Mouse (Mus musculus): ENCODE measurements around the gene Rbmx.

Gene Rbmx

DNA sequence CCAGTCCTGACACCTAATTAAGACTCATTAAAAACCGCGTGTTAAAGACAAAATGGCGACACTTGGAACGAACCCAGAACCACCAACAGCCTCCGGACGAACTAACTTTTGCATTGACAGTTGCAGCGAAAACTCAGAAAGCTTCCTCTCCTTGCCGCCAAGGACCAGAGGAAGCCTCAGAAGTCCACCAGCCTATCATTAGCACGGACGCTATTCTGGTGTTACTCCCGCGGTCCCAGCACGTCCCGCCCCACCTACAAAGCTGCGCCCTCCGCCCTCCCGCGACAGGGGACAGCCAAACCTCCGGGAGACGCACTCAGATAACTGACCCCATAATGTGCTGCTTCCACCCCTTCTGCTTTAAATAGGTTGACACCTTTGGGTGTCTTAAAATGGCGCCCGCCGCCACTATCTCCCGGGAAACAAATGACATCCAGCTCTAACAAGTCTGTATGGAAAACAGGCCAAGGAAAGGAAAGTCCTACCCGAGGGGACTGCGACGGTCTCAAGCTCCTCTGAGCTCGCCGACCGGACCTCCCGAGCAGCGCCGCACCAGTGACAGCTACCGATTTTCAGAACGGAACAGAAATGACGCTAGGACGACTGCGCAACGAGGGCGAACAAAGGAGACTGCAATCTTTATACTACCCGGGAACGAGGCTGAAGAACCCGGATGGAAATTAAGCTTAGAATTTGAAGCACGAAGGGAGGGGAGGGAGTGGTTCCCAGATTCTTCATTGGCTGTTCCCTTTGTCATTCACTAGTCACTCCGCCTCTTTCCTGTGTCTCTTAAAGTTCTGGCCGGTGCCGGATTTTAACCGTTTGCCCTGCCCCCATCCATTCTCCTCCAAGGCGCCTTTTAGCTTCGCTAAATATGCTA lies at the start of gene Rbmx:
TSS of gene Rbmx (minus strand) at position 670 of the 880 bp plus-strand sequence.
- peak; percentile 79 for DNase-seq (ENCODE audit: extremely low spot score, low read depth, low spot score)

DNA sequence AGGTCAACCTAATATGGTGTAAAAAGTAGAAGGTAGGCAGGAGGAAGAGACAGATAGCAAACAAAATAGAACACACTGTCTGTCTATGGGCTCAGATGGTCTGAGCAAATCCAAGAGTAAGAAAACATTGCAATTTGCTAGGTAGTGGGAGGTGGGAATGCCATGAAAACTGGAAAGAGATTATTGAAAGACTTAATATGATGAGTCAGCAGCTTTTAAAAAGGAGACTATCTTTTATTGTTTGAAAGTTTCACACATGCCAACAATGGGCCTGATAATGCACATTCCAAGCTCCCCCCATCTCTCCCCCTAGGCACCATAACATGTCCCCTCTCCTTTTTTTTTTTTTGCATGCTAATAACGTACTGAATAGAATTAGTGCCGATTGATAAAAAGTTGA lies 41.1 kb upstream of the Rbmx start:
- DNase-seq (ENCODE audit: extremely low spot score, low read depth, low spot score): no peak

DNA sequence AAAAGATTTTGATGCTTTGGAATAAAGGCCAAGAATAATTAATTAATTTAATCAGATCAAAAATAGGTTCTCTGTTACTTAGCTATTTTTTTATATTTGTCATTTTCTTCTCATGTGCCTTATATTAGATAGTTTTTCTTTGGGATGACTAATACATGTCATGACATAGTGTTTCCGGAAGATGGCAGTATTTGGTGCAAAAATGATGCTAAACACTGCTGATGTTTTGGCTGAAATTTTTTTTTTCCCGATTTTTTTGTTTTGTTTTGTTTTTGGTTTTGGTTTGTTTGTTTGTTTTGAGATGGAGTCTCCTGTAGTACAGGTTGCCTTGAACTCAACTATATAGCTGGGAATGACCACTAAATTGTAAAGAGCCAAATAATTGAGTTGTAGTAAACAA lies 38.8 kb upstream of the Rbmx start:
- peak; percentile 3 for DNase-seq (ENCODE audit: extremely low spot score, low read depth, low spot score)

DNA sequence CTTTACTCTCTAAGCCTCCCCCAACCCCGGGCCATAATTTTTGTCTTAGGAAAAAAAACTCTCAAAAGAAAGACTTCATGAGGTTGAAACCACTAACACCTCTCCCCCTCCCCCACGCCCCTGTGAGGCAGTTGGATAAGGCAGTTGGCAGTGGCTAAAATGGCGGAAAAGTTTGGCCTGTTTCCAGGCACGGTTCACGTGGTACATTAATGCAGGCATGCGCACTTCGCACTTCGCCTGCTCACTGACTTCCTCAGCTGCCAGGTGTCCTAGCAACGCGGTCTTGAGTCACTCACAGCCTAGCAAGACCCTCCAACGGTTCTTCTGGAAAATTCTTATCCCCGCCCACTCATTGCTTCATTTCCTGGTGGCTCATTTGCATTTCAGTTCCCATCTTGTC lies 15.9 kb upstream of the Rbmx start, which contains the start of gene Gm364:
TSS of gene Gm364 (plus strand) at position 386 of the 400 bp plus-strand sequence.
- DNase-seq (ENCODE audit: extremely low spot score, low read depth, low spot score): no peak

DNA sequence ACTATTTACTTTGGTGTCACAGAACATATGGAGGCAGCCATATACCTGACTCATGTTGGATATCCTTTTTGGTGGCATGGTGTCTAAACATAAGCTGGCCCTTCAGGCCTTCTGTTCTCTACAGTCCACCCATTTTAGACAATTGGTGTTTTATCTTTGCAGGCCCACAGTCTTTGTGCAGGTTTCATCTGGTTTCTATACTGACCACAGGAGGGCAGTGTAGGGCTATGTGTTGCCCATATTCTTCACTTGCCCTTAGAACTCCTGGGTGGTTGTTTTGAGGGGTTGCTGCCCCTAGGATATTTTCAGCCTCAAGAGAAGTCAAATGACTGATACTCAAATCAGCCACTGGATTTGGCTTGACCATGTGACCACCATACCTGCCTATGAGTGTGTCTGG lies 10.8 kb upstream of the Rbmx start:
- DNase-seq (ENCODE audit: extremely low spot score, low read depth, low spot score): no peak

DNA sequence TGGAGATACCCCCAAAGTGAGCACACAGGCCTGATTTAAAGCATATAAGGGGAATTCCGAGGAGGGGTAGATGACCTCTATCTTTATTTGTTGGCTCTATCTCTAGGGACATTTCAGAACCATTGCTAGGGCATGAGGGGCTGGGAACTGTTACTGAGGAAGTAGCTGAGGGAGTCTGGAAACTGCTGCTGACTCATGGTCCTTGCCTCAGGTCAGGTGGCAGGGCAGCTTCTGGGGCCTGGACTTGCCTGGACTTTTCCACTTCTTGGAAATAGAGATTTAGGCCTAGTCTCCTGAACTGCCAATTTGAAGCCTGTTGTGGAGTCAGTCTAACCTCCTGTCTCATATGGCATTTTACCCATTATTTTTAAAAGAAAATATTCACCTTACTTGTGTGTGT lies 8.6 kb upstream of the Rbmx start:
- no peak for DNase-seq (ENCODE audit: extremely low spot score, low read depth, low spot score)

DNA sequence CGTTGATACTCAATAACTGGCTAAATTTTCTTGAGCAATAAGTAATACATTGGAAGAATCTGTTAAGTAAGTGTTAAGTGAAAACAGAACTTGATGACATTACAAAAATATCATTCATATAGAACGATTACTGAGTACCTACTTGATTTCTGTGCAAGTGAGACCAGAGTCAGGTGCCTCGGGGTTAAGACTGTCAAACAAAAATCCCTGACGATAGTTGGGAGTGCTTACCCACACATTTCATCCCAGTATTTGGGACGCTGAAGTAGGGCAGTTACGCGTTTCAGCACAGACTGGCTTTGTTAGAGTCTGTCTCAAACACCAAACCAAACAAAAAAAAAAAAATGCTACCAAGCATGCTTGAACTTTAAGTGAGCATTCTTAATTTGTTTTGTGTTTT lies 576 bp upstream of the Rbmx start:
- no peak for DNase-seq (ENCODE audit: extremely low spot score, low read depth, low spot score)

- no peak for DNase-seq (ENCODE audit: extremely low spot score, low read depth, low spot score)
Observed at GRCm38 (mm10) chrX:57380915-57381314, 11.9 kb downstream of the Rbmx start.

- DNase-seq (ENCODE audit: extremely low spot score, low read depth, low spot score): no peak
Observed at GRCm38 (mm10) chrX:57378579-57378978, 14.3 kb downstream of the Rbmx start.

DNA sequence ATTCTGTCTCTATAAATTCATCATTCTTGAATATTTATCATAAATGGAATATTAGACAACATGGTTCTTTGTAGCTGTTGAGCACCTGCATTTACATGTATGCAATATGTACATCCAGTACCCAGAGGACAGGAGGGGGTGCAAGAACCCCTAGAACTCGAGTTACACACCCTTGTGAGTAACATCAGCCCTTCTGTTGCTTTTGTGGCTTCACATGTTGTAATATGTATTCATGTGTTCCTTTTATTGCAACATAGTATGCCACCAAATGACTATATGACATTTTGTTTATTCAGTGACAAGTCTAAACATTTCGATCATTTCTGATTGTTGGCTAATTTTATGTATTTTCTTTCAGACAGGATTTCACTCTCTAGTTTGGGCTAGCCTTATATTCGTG lies 15.7 kb downstream of the Rbmx start:
- DNase-seq (ENCODE audit: extremely low spot score, low read depth, low spot score): no peak

GRCm38 (mm10) chrX:57374029-57374428 lies 18.8 kb downstream of the Rbmx start:
- DNase-seq (ENCODE audit: extremely low spot score, low read depth, low spot score): no peak

DNA sequence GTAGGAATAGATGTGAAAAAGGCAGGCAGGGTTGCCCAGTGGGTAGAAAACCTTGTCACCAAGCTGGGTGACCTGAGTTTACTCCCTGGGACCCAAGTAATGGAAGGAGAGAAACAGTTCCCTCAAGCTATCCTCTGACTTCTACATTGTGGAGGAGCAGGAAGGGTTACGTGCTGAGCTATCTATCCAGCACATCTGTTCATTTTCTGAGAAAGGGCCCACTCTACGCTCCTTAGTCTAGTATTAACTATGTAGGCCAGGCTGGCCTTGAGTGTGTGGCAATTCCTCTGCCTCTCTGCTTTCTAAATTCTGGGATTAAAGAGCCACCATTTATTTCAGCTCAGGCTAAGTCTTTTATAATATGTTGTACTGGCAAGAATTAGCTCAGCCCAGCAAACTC lies 19.3 kb downstream of the Rbmx start:
- DNase-seq (ENCODE audit: extremely low spot score, low read depth, low spot score): no peak

GRCm38 (mm10) chrX:57372965-57373364 lies 19.9 kb downstream of the Rbmx start:
- no peak for DNase-seq (ENCODE audit: extremely low spot score, low read depth, low spot score)

DNA sequence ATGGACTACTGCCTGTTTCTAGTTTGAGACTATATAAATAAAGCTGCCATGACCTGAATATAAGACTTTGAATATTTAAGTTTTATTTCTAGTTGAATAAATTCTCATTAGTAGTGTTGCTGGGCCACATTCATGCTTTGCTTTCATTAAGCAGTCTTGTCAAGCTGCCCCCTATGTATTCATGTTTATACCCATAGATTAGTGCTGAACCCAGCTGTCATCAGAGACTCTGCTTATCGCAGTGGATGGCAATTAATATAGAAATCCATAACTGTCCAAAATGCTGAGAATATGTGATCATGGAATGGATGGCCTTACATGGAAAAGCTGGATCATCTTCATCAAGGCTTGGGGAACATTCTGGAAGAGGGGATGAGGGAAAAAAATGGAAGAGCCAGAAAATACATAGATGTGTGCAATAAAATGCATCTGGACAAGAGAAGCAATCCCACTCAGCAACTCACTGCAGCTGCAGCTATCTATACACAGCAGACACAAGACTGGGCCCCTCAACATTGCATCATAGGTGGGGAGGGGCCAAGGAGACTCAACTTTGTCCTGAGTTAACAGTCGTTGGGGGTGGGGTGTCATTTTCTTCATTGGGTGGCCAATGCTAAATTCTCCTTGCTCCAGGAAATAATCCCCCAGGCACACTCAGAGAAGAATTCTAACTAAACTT lies 27.8 kb downstream of the Rbmx start:
- no peak for DNase-seq (ENCODE audit: extremely low spot score, low read depth, low spot score)

GRCm38 (mm10) chrX:57359316-57359715 lies 33.5 kb downstream of the Rbmx start:
- DNase-seq (ENCODE audit: extremely low spot score, low read depth, low spot score): no peak

DNA sequence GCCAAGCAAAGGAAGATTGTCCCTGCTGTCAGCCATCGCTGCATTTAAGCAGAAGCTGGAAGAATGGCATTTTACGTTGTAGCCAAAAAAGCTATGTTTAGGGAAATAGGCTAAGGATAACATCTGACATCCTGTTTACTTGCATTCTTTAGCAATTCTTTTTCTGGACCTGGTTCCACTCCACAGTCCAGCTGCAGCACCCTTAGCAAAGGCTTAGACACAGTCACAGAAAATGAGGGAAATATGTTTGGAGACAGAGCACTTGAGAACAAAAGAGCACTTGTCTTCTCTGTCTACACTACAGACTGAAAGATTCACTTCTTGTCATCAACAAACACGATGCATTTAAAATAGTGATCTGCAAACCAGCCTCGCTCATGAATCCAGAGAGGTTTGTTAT lies 53.6 kb downstream of the Rbmx start:
- DNase-seq (ENCODE audit: extremely low spot score, low read depth, low spot score): no peak

- no peak for DNase-seq (ENCODE audit: extremely low spot score, low read depth, low spot score)
Observed at GRCm38 (mm10) chrX:57338371-57339211, 54.2 kb downstream of the Rbmx start, which contains the start of gene Arhgef6. Gene Arhgef6, minus strand, starts transcription at chrX:57338729.

GRCm38 (mm10) chrX:57337582-57337981 lies 55.3 kb downstream of the Rbmx start:
- no peak for DNase-seq (ENCODE audit: extremely low spot score, low read depth, low spot score)

DNA sequence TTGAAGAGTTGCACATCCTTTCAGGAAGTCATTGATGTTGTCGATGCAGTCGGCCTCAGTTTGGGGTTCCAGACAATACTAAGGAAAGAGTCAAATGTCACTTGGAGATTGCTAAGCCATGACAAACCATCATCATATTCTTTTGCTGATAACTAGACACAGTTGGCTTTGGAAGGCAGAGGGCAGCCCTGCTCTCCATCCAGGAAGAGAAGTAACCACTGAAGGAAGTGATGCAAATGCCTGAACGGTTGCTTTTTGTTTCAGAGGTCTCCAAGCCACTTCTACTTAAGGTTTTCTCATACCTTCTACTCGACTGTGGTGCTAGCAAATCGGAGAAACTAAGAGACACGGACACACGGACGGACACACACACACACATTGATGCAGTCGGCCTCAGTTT lies 55.9 kb downstream of the Rbmx start:
- DNase-seq (ENCODE audit: extremely low spot score, low read depth, low spot score): no peak

GRCm38 (mm10) chrX:57335313-57335712 lies 57.5 kb downstream of the Rbmx start:
- no peak for DNase-seq (ENCODE audit: extremely low spot score, low read depth, low spot score)

Data from hindlimb bud, embryonic 11.5 days (tissue).